Mouse (Mus musculus) A20 (cell line): ENCODE measurements around the gene Rpp38.

Source experiments
- DNase-seq: peaks from one replicate; pipeline ENCODE4 v3.0.0-alpha.2; 2011; ENCODE audit warnings: low read depth, low spot score

The Rpp38 gene

GRCm38 (mm10) chr2:3332484-3333242, at the start of gene Rpp38:
TSS of gene Rpp38 (minus strand) at chr2:3332643.
- peak; percentile 98 for DNase-seq

DNA sequence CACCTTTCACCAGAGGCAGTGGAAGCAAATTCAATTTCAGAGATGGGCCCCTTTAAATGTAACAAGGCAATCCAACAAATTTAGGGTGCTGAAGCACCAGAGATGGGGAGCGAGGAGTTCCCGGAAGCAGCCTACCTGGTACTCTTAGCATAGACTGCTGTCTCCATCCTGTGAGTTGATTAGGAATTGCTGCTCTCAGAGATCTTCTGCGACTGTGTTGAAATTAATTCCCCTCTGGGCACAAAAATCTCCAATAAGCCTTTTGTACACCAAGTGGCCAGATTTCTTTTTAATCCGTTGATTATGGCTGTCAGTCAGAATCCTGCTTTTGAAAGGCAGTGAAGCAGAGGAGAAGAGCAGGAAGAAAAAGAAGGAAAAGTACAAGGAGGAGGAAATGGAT, 32.7 kb upstream of the Rpp38 start:
- DNase-seq: no peak

GRCm38 (mm10) chr2:3361067-3361466, 28.6 kb upstream of the Rpp38 start:
- no peak for DNase-seq

DNA sequence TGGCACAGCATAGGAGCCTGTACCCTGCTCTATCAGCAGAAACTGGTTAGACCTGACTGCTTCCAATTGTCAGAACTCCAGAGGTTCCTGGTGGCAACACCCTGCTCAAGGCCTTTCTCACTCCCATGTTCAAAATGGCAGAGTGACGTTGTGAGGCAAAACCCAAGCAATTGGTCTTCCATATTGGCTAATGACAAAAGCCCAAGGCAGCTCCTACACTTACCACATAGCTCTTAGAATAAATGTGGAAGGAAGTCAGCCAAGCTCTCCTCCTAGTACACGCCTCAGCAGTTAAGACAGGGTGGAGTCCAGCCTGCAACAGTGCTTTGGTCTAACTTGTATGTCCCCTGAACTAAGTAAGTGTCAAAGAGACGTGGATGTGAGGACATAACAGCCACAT, 25.4 kb upstream of the Rpp38 start:
- no peak for DNase-seq

GRCm38 (mm10) chr2:3356311-3356710, 23.9 kb upstream of the Rpp38 start:
- DNase-seq: no peak

- no peak for DNase-seq
Measured at GRCm38 (mm10) chr2:3355793-3356192, 23.4 kb upstream of the Rpp38 start.

DNA sequence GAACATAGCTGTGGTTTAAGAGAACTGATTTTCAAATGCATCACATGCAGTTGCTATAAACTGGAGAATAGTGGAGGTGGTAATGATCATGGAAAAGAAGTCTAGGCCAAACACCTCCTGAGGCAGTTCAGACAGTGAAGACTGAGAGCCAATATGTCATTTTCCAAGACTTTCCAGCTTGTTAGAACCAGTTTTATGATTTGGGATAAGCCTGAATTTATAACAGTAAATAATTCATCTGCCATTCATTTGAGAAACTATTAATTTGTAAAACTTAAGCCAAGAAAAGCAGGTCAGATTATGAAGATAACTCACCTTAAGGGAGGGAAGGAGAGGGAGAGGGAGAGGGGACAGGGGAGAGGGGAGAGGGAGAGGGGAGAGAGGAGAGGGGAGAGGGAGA, 20.7 kb upstream of the Rpp38 start:
- no peak for DNase-seq

GRCm38 (mm10) chr2:3348919-3349318, 16.5 kb upstream of the Rpp38 start:
- peak; percentile 61 for DNase-seq

- peak; percentile 55 for DNase-seq
Measured at GRCm38 (mm10) chr2:3348422-3348821, 16.0 kb upstream of the Rpp38 start.

GRCm38 (mm10) chr2:3335611-3336301, 3.3 kb upstream of the Rpp38 start, which contains the start of gene Acbd7:
TSS of gene Acbd7 (plus strand) at chr2:3336168.
- DNase-seq: peak; percentile 71

DNA sequence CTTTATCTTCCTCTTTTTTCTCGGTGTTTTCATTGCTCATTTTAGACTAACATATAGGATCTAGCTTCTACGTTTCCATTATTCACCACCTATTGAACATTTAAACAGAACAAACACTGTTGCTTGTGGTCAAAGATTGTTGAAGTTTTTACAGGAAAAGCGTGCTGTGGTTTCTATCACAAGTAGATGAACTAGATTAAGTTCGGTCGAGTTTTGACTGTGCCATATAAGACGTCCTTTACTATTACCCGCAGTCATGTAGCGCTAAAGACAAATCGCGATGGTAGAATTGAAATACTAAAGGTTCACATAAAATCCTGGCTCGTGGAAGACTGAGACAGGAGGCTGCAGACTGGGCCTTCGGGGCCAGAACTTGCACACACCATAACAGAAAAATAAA, 1.3 kb upstream of the Rpp38 start:
- no peak for DNase-seq

- DNase-seq: no peak
Measured at GRCm38 (mm10) chr2:3332056-3332455, 387 bp downstream of the Rpp38 start.

GRCm38 (mm10) chr2:3331071-3331703, 1.3 kb downstream of the Rpp38 start:
- DNase-seq: no peak

DNA sequence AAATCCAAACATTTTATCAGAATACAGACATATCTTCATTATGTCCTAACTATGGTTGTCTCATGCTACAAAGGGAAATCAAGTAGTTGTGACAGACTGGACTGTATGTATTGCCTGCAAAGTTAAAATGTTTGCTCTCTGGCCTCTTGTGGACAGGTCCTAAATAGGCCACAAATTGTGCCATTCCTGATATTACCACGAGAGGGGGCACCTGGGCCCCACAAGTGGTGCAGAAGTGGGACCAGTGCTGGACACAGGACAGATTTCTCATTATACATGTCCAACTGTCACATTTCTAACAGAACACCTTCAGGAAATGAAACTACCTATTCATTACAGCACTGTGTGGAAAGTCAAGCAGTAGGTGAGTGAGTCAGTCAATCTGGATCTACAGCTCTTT, 5.1 kb downstream of the Rpp38 start:
- DNase-seq: peak; percentile 78

DNA sequence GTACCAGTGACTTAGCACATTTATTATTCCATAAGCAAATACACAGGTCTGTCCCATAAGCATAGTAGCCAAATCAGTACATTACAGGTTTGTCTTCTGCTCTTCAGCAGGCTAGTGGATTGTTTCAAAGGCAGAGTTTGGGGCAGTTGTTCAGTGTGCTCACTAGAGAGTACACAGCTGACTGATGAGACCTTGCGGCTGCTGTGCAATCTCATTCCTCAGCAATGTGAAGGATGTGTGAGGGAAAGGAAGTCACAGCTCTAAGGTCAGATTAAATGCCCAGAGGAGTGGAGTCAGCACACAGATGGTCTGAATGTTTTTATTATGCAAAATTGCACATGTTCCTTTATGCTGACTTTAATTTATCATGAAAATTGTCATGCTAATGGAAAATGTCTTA, 5.9 kb downstream of the Rpp38 start:
- DNase-seq: no peak

DNA sequence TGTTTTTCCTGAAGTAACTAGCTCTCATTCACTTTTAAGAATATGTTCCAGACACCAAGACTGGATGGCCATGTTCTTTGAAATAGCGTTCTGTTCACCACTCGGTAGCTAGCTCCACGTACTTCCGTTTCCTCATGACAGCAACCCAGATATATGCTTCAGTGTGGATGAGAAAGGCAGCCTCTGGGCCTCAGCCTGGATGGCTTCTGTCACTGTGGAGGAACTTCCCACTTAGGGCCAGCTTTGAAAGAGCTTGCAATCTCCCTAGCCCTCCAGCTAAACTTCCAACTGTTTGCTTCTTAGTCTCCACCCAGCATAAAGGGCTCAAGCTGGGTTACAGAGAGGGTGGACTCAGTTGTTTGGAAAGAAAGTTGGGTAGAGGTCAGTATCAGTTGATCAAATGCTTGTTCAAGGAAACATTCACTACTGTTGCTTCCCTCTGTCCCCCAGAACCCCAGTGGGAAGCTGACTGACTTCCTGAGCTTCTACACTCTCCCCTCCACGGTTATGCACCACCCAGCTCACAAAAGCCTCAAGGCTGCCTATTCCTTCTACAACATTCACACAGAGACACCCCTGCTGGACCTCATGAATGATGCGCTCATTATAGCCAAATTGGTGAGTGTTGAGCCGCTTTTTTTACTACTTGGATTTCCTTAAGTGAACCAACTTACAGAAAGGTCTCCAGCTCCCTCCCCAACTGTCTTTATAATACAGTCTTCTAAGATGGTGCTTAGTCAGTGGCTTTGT, 7.9 kb downstream of the Rpp38 start:
- DNase-seq: no peak

GRCm38 (mm10) chr2:3323132-3323531, 9.3 kb downstream of the Rpp38 start:
- no peak for DNase-seq

DNA sequence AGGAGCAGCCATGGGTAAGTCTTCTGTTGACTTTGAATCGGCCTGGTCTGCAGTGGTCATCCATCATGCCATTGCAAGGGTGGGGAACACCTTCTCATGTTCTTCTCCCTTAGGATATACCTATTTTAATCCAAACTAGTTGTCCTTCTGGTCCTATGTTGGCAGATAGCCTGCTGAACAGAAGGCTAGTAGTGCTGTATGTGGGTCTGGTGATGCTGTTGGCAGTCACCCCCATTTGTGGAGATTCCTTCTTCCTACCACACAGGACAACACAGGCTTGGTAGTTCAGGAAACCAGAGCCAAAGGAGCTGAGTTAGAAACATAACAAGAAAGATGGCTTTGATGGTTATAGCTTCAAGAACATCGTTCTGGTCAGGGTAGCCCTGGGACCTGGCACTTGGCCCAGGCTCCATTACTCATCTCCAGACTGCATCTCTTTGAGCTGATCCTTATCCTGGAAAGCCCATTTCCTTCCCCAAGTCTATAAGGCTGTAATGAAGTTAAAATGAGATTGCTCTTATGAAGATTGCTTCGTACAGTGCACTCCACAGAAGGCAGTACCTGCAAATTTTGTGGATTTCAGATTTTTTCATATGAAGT, 26.9 kb downstream of the Rpp38 start:
- no peak for DNase-seq

GRCm38 (mm10) chr2:3295826-3296225, 36.6 kb downstream of the Rpp38 start:
- DNase-seq: no peak

DNA sequence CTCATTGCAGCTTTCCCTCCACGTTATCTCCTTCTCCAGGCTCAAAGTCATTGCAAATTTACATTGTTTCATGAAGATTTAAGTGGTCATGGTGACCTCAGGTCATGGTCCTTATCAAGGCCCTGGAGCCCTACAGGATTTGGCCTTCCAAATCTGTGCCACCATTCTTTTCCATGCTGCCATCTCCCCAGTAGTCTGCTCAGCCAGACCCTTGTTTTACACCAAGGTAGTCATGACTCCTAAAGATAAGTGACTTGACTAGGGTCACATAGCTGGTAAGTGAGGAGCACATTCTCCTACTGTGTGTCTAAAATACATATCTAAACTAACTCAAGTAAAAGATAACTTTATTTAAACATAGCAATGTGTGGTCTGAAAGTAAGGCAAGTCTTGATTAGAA, 40.3 kb downstream of the Rpp38 start:
- no peak for DNase-seq

DNA sequence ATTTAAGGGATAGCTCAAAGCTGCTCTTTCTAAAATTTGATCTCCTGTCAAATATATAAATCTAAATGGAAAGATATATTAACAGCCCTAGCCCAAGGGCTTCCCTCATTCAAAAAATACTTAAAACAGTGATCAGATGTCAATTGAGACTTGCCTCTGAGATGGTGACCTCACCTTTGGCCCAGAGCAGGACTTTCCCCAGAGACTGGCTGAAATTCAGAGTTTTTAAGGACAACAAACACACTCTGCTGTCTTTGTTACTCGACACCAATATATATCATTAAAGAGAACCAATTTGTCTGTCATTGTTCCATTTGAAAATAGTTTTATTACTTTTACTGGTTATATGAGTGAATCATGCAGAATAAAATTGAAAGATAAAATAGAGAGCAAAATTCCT, 42.9 kb downstream of the Rpp38 start:
- no peak for DNase-seq

DNA sequence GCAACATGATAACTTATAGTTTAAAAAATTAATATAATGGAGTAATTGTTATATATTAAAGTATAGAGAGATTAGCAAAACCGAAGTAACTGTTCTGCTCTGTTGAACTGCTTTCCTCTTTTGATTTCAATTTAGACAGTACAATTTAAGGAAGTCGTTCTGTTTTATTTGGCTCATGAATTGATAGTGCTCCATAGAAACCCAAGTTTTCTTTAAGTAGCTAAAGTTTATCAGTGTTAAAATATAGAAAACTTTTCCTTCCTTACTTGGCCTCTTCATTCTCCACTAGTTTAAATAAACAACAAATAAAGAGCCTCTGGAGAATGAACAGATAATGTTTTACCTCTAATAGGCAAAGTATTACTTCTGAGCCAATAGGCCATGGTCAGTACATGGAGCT, 46.2 kb downstream of the Rpp38 start:
- DNase-seq: no peak
